Mouse (Mus musculus): ENCODE results near the gene Dmbx1.

DNA sequence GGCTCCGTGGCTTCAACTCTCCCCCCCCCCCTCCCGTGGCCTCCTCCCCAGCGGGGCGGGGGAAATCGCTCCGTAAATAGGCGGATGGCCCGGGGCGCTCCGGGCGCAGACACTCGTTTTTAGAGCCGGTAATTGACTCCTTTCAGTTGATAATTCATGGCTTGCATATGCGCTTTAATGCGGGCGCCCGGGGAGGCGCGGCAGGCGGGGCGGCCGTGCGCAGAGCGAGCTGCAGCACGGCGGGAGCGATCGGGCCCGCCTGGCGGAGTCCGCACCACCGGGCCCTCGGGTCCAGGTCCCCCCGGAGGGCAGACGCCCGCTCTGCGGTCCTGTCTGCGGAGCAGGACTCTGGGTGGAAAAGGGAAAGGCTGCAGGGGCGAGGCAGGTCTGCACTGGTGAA, 39.7 kb upstream of the Dmbx1 start:
- TF ChIP-seq CTCF (IDR thresholded peaks at IDR 0.05; ENCODE audit: borderline replicate concordance, extremely low read depth, insufficient read depth, insufficient read length), result no peak
- no peak for TF ChIP-seq POLR2A (IDR thresholded peaks at IDR 0.05; ENCODE audit: borderline replicate concordance, extremely low read depth, insufficient read depth, insufficient read length, poor library complexity, severe bottlenecking)
